Mouse (Mus musculus): ENCODE results near the gene Shisa3. TPM values are rescaled to one million over a fixed set of nuclear protein-coding genes. Genes with fewer than 3 reads are reported as not detected.

The Shisa3 gene
- polyA plus RNA-seq, 1 experiment from 2014 or later = 2.3 TPM

- 76% methylated on average over 14 of the region's 14 CpGs for WGBS
These were observed 48.2 kb downstream of the Shisa3 start for GRCm38 (mm10) chr5:67655696-67656519.

GRCm38 (mm10) chr5:67656821-67657259 is 49.2 kb downstream of the Shisa3 start:
- no peaks in the 10 kb centered on the region for H3K9me3 ChIP-seq (replicated peaks; ENCODE audit: control insufficient read depth, low read length)
- H3K36me3 ChIP-seq (ENCODE audit: control insufficient read depth, insufficient read depth) = no peaks in the 10 kb centered on the region
- no peak overlapping the region for H3K27ac ChIP-seq (ENCODE audit: low read length)
- WGBS = 77% methylated on average over 13 of the region's 13 CpGs
- no peak overlapping the region for H3K9ac ChIP-seq (ENCODE audit: low read length)
- H3K27me3 ChIP-seq (ENCODE audit: control insufficient read depth, insufficient read depth, low read length) = no peaks in the 10 kb centered on the region
- ATAC-seq (replicated peaks; ENCODE audit: extremely low read depth, insufficient read depth, low FRiP score) = no peak
- no peak overlapping the region for H3K4me3 ChIP-seq (ENCODE audit: low read length)
- H3K4me2 ChIP-seq (ENCODE audit: low read depth, low read length) = no peak overlapping the region
- H3K4me1 ChIP-seq (ENCODE audit: control insufficient read depth, insufficient read depth, low read length) = peaks cover 8% of the 10 kb centered on the region

More at GRCm38 (mm10) chr5:67655696-67656519, 48.2 kb downstream of the Shisa3 start:
- no peak overlapping the region for H3K9ac ChIP-seq (ENCODE audit: low read length)
- no peak for ATAC-seq (replicated peaks; ENCODE audit: extremely low read depth, insufficient read depth, low FRiP score)
- no peak overlapping the region for H3K4me3 ChIP-seq (ENCODE audit: low read length)
- peaks cover 8% of the 10 kb centered on the region for H3K4me1 ChIP-seq (ENCODE audit: control insufficient read depth, insufficient read depth, low read length)
- H3K36me3 ChIP-seq (ENCODE audit: control insufficient read depth, insufficient read depth) = no peaks in the 10 kb centered on the region
- no peaks in the 10 kb centered on the region for H3K9me3 ChIP-seq (replicated peaks; ENCODE audit: control insufficient read depth, low read length)
- H3K27ac ChIP-seq (ENCODE audit: low read length) = no peak overlapping the region
- H3K27me3 ChIP-seq (ENCODE audit: control insufficient read depth, insufficient read depth, low read length) = no peaks in the 10 kb centered on the region
- no peak overlapping the region for H3K4me2 ChIP-seq (ENCODE audit: low read depth, low read length)

GRCm38 (mm10) chr5:67659864-67660263 is 52.2 kb downstream of the Shisa3 start:
- Histone ChIP-seq H3K27me3 (ENCODE audit: control insufficient read depth, insufficient read depth, low read length) (no peaks in the 10 kb centered on the region), H3K4me3 (ENCODE audit: low read length) (no peak overlapping the region), H3K27ac (ENCODE audit: low read length) (no peak overlapping the region), H3K9ac (ENCODE audit: low read length) (no peak overlapping the region), H3K4me2 (ENCODE audit: low read depth, low read length) (no peak overlapping the region), H3K36me3 (ENCODE audit: control insufficient read depth, insufficient read depth) (no peaks in the 10 kb centered on the region), H3K9me3 (replicated peaks; ENCODE audit: control insufficient read depth, low read length) (no peaks in the 10 kb centered on the region), H3K4me1 (ENCODE audit: control insufficient read depth, insufficient read depth, low read length) (peaks cover 6% of the 10 kb centered on the region)
- WGBS = 87% methylated on average over 9 of the region's 9 CpGs
- ATAC-seq (replicated peaks; ENCODE audit: extremely low read depth, insufficient read depth, low FRiP score) = no peak

GRCm38 (mm10) chr5:67662715-67663114 is 55.0 kb downstream of the Shisa3 start:
- H3K4me1 ChIP-seq (ENCODE audit: control insufficient read depth, insufficient read depth, low read length) = peaks cover 3% of the 10 kb centered on the region
- WGBS = 72% methylated on average over 6 of the region's 6 CpGs
- no peak overlapping the region for H3K4me2 ChIP-seq (ENCODE audit: low read depth, low read length)
- H3K27me3 ChIP-seq (ENCODE audit: control insufficient read depth, insufficient read depth, low read length) = no peaks in the 10 kb centered on the region
- H3K27ac ChIP-seq (ENCODE audit: low read length) = no peak overlapping the region
- no peak for ATAC-seq (replicated peaks; ENCODE audit: extremely low read depth, insufficient read depth, low FRiP score)
- H3K9me3 ChIP-seq (replicated peaks; ENCODE audit: control insufficient read depth, low read length) = no peaks in the 10 kb centered on the region
- no peak overlapping the region for H3K9ac ChIP-seq (ENCODE audit: low read length)
- H3K4me3 ChIP-seq (ENCODE audit: low read length) = no peak overlapping the region
- no peaks in the 10 kb centered on the region for H3K36me3 ChIP-seq (ENCODE audit: control insufficient read depth, insufficient read depth)

GRCm38 (mm10) chr5:67669436-67669896 is 61.8 kb downstream of the Shisa3 start:
- no peak overlapping the region for H3K4me2 ChIP-seq (ENCODE audit: low read depth, low read length)

GRCm38 (mm10) chr5:67670158-67670557 is 62.5 kb downstream of the Shisa3 start:
- H3K4me3 ChIP-seq (ENCODE audit: low read length) = no peak overlapping the region
- H3K4me2 ChIP-seq (ENCODE audit: low read depth, low read length) = no peak overlapping the region
- no peak overlapping the region for H3K9ac ChIP-seq (ENCODE audit: low read length)
- H3K27me3 ChIP-seq (ENCODE audit: control insufficient read depth, insufficient read depth, low read length) = no peaks in the 10 kb centered on the region
- H3K27ac ChIP-seq (ENCODE audit: low read length) = no peak overlapping the region
- no peaks in the 10 kb centered on the region for H3K9me3 ChIP-seq (replicated peaks; ENCODE audit: control insufficient read depth, low read length)
- ATAC-seq (replicated peaks; ENCODE audit: extremely low read depth, insufficient read depth, low FRiP score) = no peak
- no peaks in the 10 kb centered on the region; the same call in 1 of the 2 replicates for H3K4me1 ChIP-seq (ENCODE audit: control insufficient read depth, insufficient read depth, low read length)
- H3K36me3 ChIP-seq (ENCODE audit: control insufficient read depth, insufficient read depth) = 0 out of 2 replicates have a peak, but pooled peaks cover 3% of the 10 kb centered on the region
- WGBS = 76% methylated on average over 6 of the region's 6 CpGs

More at GRCm38 (mm10) chr5:67669436-67669896, 61.8 kb downstream of the Shisa3 start:
- H3K27me3 ChIP-seq (ENCODE audit: control insufficient read depth, insufficient read depth, low read length) = no peaks in the 10 kb centered on the region
- no peaks in the 10 kb centered on the region for H3K9me3 ChIP-seq (replicated peaks; ENCODE audit: control insufficient read depth, low read length)
- no peaks in the 10 kb centered on the region; the same call in 1 of the 2 replicates for H3K4me1 ChIP-seq (ENCODE audit: control insufficient read depth, insufficient read depth, low read length)
- no peak overlapping the region for H3K4me3 ChIP-seq (ENCODE audit: low read length)
- no peak overlapping the region for H3K27ac ChIP-seq (ENCODE audit: low read length)
- 58% methylated on average over 13 of the region's 13 CpGs for WGBS
- 0 out of 2 replicates have a peak, but pooled peaks cover 3% of the 10 kb centered on the region for H3K36me3 ChIP-seq (ENCODE audit: control insufficient read depth, insufficient read depth)
- ATAC-seq (replicated peaks; ENCODE audit: extremely low read depth, insufficient read depth, low FRiP score) = no peak
- H3K9ac ChIP-seq (ENCODE audit: low read length) = no peak overlapping the region

GRCm38 (mm10) chr5:67673008-67673407 is 65.3 kb downstream of the Shisa3 start:
- H3K36me3 ChIP-seq (ENCODE audit: control insufficient read depth, insufficient read depth) = 0 out of 2 replicates have a peak, but pooled peaks cover 3% of the 10 kb centered on the region
- WGBS = 79% methylated on average over 4 of the region's 4 CpGs
- no peak overlapping the region for H3K4me2 ChIP-seq (ENCODE audit: low read depth, low read length)
- H3K4me3 ChIP-seq (ENCODE audit: low read length) = no peak overlapping the region
- H3K27ac ChIP-seq (ENCODE audit: low read length) = no peak overlapping the region
- no peaks in the 10 kb centered on the region for H3K27me3 ChIP-seq (ENCODE audit: control insufficient read depth, insufficient read depth, low read length)
- no peak for ATAC-seq (replicated peaks; ENCODE audit: extremely low read depth, insufficient read depth, low FRiP score)
- H3K9ac ChIP-seq (ENCODE audit: low read length) = no peak overlapping the region
- H3K4me1 ChIP-seq (ENCODE audit: control insufficient read depth, insufficient read depth, low read length) = no peaks in the 10 kb centered on the region; the same call in 1 of the 2 replicates
- H3K9me3 ChIP-seq (replicated peaks; ENCODE audit: control insufficient read depth, low read length) = no peaks in the 10 kb centered on the region
